Mouse (Mus musculus) myocyte (in vitro differentiated cells): ENCODE data around the gene Ap1s1. TPM values are rescaled to one million over a fixed set of nuclear protein-coding genes. Genes with fewer than 3 reads are reported as not detected.

Experiments used
- H3K27me3 ChIP-seq: one replicate; pipeline ENCODE4 v1.6.1; 2011; ENCODE audit not compliant: control insufficient read depth, insufficient read depth, insufficient read length
- H3K36me3 ChIP-seq: one replicate; pipeline ENCODE4 v1.6.1; 2011; ENCODE audit not compliant: control insufficient read depth, insufficient read depth
- H3K4me2 ChIP-seq: one replicate; pipeline ENCODE4 v1.6.1; 2011; ENCODE audit warnings: low read depth, control low read depth
- H3K4me3 ChIP-seq: one replicate; pipeline ENCODE4 v1.5.1; 2011; ENCODE audit warnings: mild to moderate bottlenecking, control low read depth, moderate library complexity
- H3K79me2 ChIP-seq: one replicate; pipeline ENCODE4 v1.6.1; 2011; ENCODE audit not compliant: control insufficient read depth, insufficient read depth
- H3ac ChIP-seq: one replicate; pipeline ENCODE4 v1.6.1; 2011; ENCODE audit not compliant: control insufficient read depth, insufficient read length
- CEBPB ChIP-seq: IDR thresholded peaks from 2 replicates; pipeline ENCODE4 v1.6.1; 2011; ENCODE audit warnings: mild to moderate bottlenecking, moderate library complexity; ENCODE audit not compliant: poor library complexity, insufficient read depth, severe bottlenecking
- E2F4 ChIP-seq: IDR thresholded peaks from one replicate; pipeline ENCODE4 v1.6.1; 2011; ENCODE audit warnings: mild to moderate bottlenecking, control low read depth, moderate library complexity; ENCODE audit not compliant: insufficient read depth
- MAX ChIP-seq: IDR thresholded peaks from one replicate; pipeline ENCODE4 v1.6.1; 2011; ENCODE audit warnings: low read depth, mild to moderate bottlenecking, control low read depth
- MYOD1 ChIP-seq, 3 experiments: IDR thresholded peaks; one replicate each; pipeline ENCODE4 v1.6.1; 2011; ENCODE audit warnings: control low read depth in 2 of 3, low read depth in 2 of 3, mild to moderate bottlenecking in 2 of 3, moderate library complexity in 1 of 3; ENCODE audit not compliant: insufficient read length in 2 of 3, control insufficient read depth in 1 of 3
- MYOG ChIP-seq, 3 experiments: IDR thresholded peaks; one replicate each; pipeline ENCODE4 v1.6.1; 2011; ENCODE audit warnings: control low read depth in 2 of 3, low read depth in 2 of 3, mild to moderate bottlenecking in 2 of 3; ENCODE audit not compliant: insufficient read length in 2 of 3, control insufficient read depth in 1 of 3, insufficient read depth in 1 of 3
- POLR2A ChIP-seq: IDR thresholded peaks from one replicate; pipeline ENCODE4 v1.6.1; 2011; ENCODE audit warnings: low read depth, mild to moderate bottlenecking, control low read depth, moderate library complexity; ENCODE audit not compliant: insufficient read length
- POLR2AphosphoS2 ChIP-seq: IDR thresholded peaks from one replicate; pipeline ENCODE4 v1.6.1; 2011; ENCODE audit warnings: low read depth, control low read depth; ENCODE audit not compliant: insufficient read length
- REST ChIP-seq: IDR thresholded peaks from one replicate; pipeline ENCODE4 v1.6.1; 2011; ENCODE audit warnings: mild to moderate bottlenecking, control low read depth, moderate library complexity; ENCODE audit not compliant: insufficient read depth, insufficient read length
- SRF ChIP-seq: IDR thresholded peaks from one replicate; pipeline ENCODE4 v1.6.1; 2011; ENCODE audit warnings: low read depth; ENCODE audit not compliant: control insufficient read depth, insufficient read length
- TCF12 ChIP-seq: IDR thresholded peaks from one replicate; pipeline ENCODE4 v1.6.1; 2011; ENCODE audit warnings: mild to moderate bottlenecking, control low read depth; ENCODE audit not compliant: poor library complexity, insufficient read depth, severe bottlenecking
- TCF3 ChIP-seq: IDR thresholded peaks from one replicate; pipeline ENCODE4 v1.6.1; 2011; ENCODE audit warnings: low read depth, control low read depth; ENCODE audit not compliant: insufficient read length
- USF1 ChIP-seq: IDR thresholded peaks from one replicate; pipeline ENCODE4 v1.6.1; 2011; ENCODE audit warnings: low read depth, mild to moderate bottlenecking, control low read depth, moderate library complexity
- polyA plus RNA-seq: library from polyadenylated mRNA; unstranded; fragments of >200 nt; fragmentation: generic; extraction: Trizol; gene quantifications from one replicate; pipeline ENCODE4 v1.2.1, GENCODE M21; 2012; ENCODE audit warnings: missing spikeins

The Ap1s1 gene
- polyA plus RNA-seq, 1 experiment = 172 TPM

- Histone ChIP-seq H3K4me3 (no peak overlapping the region), H3ac (no peak overlapping the region), H3K4me2 (peak overlapping the region; percentile 41), H3K27me3 (no peaks in the 10 kb centered on the region), H3K79me2 (peaks cover 24% of the 10 kb centered on the region), H3K36me3 (no peaks in the 10 kb centered on the region)
- TF ChIP-seq TCF12 (no peak), TCF3 (no peak), MYOD1 (IDR thresholded peaks at IDR 0.05; ENCODE audit: control insufficient read depth in 1 of 3, insufficient read length in 2 of 3, low read depth in 2 of 3) (no peak), REST (no peak), POLR2AphosphoS2 (no peak), USF1 (no peak), CEBPB (no peak), E2F4 (no peak), MYOG (IDR thresholded peaks at IDR 0.05; ENCODE audit: control insufficient read depth in 1 of 3, insufficient read depth in 1 of 3, insufficient read length in 2 of 3, low read depth in 2 of 3) (no peak), POLR2A (no peak), MAX (no peak), SRF (no peak)
These were observed 28.3 kb upstream of the Ap1s1 start for GRCm38 (mm10) chr5:137074191-137074651.

- no peak overlapping the region for H3ac ChIP-seq
- H3K4me2 ChIP-seq = peak overlapping the region; percentile 87
- peaks cover 31% of the 10 kb centered on the region for H3K79me2 ChIP-seq
- H3K27me3 ChIP-seq = no peaks in the 10 kb centered on the region
- TF ChIP-seq MYOD1 (IDR thresholded peaks at IDR 0.05; ENCODE audit: control insufficient read depth in 1 of 3, insufficient read length in 2 of 3, low read depth in 2 of 3) (no peak), USF1 (no peak), CEBPB (no peak), POLR2AphosphoS2 (no peak), E2F4 (no peak), REST (no peak), MYOG (IDR thresholded peaks at IDR 0.05; ENCODE audit: control insufficient read depth in 1 of 3, insufficient read depth in 1 of 3, insufficient read length in 2 of 3, low read depth in 2 of 3) (no peak), MAX (no peak), TCF3 (no peak), POLR2A (no peak), TCF12 (no peak)
- H3K4me3 ChIP-seq = no peak overlapping the region
- no peaks in the 10 kb centered on the region for H3K36me3 ChIP-seq
These were observed 27.2 kb upstream of the Ap1s1 start for GRCm38 (mm10) chr5:137073141-137073540.

GRCm38 (mm10) chr5:137072079-137072960 is 26.4 kb upstream of the Ap1s1 start, which contains the start of gene Serpine1:
Gene Serpine1, minus strand, starts transcription at chr5:137072268.
- Histone ChIP-seq H3K36me3 (no peaks in the 10 kb centered on the region), H3K79me2 (peaks cover 31% of the 10 kb centered on the region), H3K4me2 (peak within 1 kb of the TSS; percentile 87), H3ac (no peak within 1 kb of the TSS), H3K27me3 (no peaks in the 10 kb centered on the region), H3K4me3 (peak within 1 kb of the TSS; percentile 28)
- TF ChIP-seq MYOD1 (IDR thresholded peaks at IDR 0.05; ENCODE audit: control insufficient read depth in 1 of 3, insufficient read length in 2 of 3, low read depth in 2 of 3) = peak in 1 of 3 experiments; percentile 20
- TF ChIP-seq MYOG (IDR thresholded peaks at IDR 0.05; ENCODE audit: control insufficient read depth in 1 of 3, insufficient read depth in 1 of 3, insufficient read length in 2 of 3, low read depth in 2 of 3) = no peak
- TF ChIP-seq POLR2A = peak; percentile 96
- peak; percentile 91 for TF ChIP-seq POLR2AphosphoS2

- H3K4me3 ChIP-seq = peak overlapping the region; percentile 28
- H3K36me3 ChIP-seq = no peaks in the 10 kb centered on the region
- no peak overlapping the region for H3ac ChIP-seq
- no peaks in the 10 kb centered on the region for H3K27me3 ChIP-seq
- TF ChIP-seq REST = no peak
- TF ChIP-seq MYOG (IDR thresholded peaks at IDR 0.05; ENCODE audit: control insufficient read depth in 1 of 3, insufficient read depth in 1 of 3, insufficient read length in 2 of 3, low read depth in 2 of 3) = no peak
- TF ChIP-seq TCF3 = no peak
- no peak for TF ChIP-seq SRF
- no peak for TF ChIP-seq POLR2AphosphoS2
- TF ChIP-seq MYOD1 (IDR thresholded peaks at IDR 0.05; ENCODE audit: control insufficient read depth in 1 of 3, insufficient read length in 2 of 3, low read depth in 2 of 3) = no peak
- no peak for TF ChIP-seq CEBPB
- TF ChIP-seq USF1 = no peak
- no peak for TF ChIP-seq MAX
- TF ChIP-seq E2F4 = no peak
- no peak for TF ChIP-seq TCF12
- no peak for TF ChIP-seq POLR2A
- H3K79me2 ChIP-seq = peaks cover 31% of the 10 kb centered on the region
- H3K4me2 ChIP-seq = peak overlapping the region; percentile 87
These were observed 25.1 kb upstream of the Ap1s1 start for GRCm38 (mm10) chr5:137070881-137071605.
